Mouse (Mus musculus) forebrain, embryonic 16.5 days (tissue): ENCODE measurements around the gene Spast. TPM values are rescaled to one million over a fixed set of nuclear protein-coding genes. Genes with fewer than 3 reads are reported as not detected.
A peak's percentile ranks its signal among the peaks of the same experiment; 100 is the strongest.

Experiments
- ATAC-seq: fragments of 200-750 bp; cut with Nextera tagmentation; 2 replicates; pipeline ENCODE4 v1.8.0; 2017; ENCODE audit warnings: mild to moderate bottlenecking, moderate library complexity
- H3K27ac ChIP-seq: fragments of 300-500 bp; sonication (generic); 2 replicates; pipeline ENCODE4 v1.5.1; 2014; ENCODE audit warnings: low read length, control low read depth
- H3K27me3 ChIP-seq: fragments of 300-500 bp; sonication (generic); replicated peaks from 2 replicates; pipeline ENCODE4 v1.6.1; 2014; ENCODE audit warnings: low read length; ENCODE audit not compliant: control insufficient read depth, insufficient read depth
- H3K36me3 ChIP-seq: fragments of 300-500 bp; sonication (generic); 2 replicates; pipeline ENCODE4 v1.6.1; 2014; ENCODE audit not compliant: control insufficient read depth, insufficient read depth
- H3K4me1 ChIP-seq: fragments of 300-500 bp; sonication (generic); replicated peaks from 2 replicates; pipeline ENCODE4 v1.6.1; 2014; ENCODE audit warnings: low read length; ENCODE audit not compliant: control insufficient read depth, insufficient read depth
- H3K4me2 ChIP-seq: fragments of 300-500 bp; sonication (generic); 2 replicates; pipeline ENCODE4 v1.6.1; 2014; ENCODE audit warnings: mild to moderate bottlenecking, low read length, control low read depth
- H3K4me3 ChIP-seq: fragments of 300-500 bp; sonication (generic); replicated peaks from 2 replicates; pipeline ENCODE4 v1.5.1; 2014; ENCODE audit warnings: mild to moderate bottlenecking, low read length, control low read depth
- H3K9ac ChIP-seq: fragments of 300-500 bp; sonication (generic); replicated peaks from 2 replicates; pipeline ENCODE4 v1.6.1; 2014; ENCODE audit warnings: low read depth, low read length, control low read depth
- H3K9me3 ChIP-seq: fragments of 300-500 bp; sonication (generic); 2 replicates; pipeline ENCODE4 v1.6.1; 2016; ENCODE audit warnings: low read length; ENCODE audit not compliant: control insufficient read depth
- WGBS: fragments of 180-500 bp; shearing (Covaris S2); extraction: QIAGEN DNeasy Blood & Tissue Kit; methylation state at CpG from one replicate; pipeline ENCODE4 v1.1.7; 2014; 5-methylcytosine and 5-hydroxymethylcytosine counted together
- polyA plus RNA-seq: library from polyadenylated mRNA; unstranded; fragments of >200 nt; fragmentation: Nextera tagmentation; extraction: Ambion mirVana; gene quantifications from 2 replicates; pipeline ENCODE4 v1.2.1, GENCODE M21; 2015

The Spast gene
- polyA plus RNA-seq, 1 experiment from 2014 or later, result 28.3 TPM

GRCm38 (mm10) chr17:74386657-74387056, 47.9 kb downstream of the Spast start:
- no peak for ATAC-seq
- H3K4me3 ChIP-seq, result no peak overlapping the region
- no peak overlapping the region for H3K27ac ChIP-seq
- peaks cover 41% of the 10 kb centered on the region for H3K36me3 ChIP-seq
- no peaks in the 10 kb centered on the region for H3K9me3 ChIP-seq
- H3K27me3 ChIP-seq, result no peaks in the 10 kb centered on the region
- no peaks in the 10 kb centered on the region for H3K4me1 ChIP-seq
- no peak overlapping the region for H3K4me2 ChIP-seq
- no peak overlapping the region for H3K9ac ChIP-seq

- H3K4me3 ChIP-seq, result no peak overlapping the region
- no peak overlapping the region for H3K9ac ChIP-seq
- H3K27ac ChIP-seq, result no peak overlapping the region
- H3K27me3 ChIP-seq, result no peaks in the 10 kb centered on the region
- peaks cover 20% of the 10 kb centered on the region for H3K36me3 ChIP-seq
- ATAC-seq, result no peak
- no peaks in the 10 kb centered on the region for H3K9me3 ChIP-seq
- H3K4me2 ChIP-seq, result no peak overlapping the region
- 80% methylated on average over 3 of the region's 3 CpGs for WGBS
- no peaks in the 10 kb centered on the region for H3K4me1 ChIP-seq
Observed at GRCm38 (mm10) chr17:74389847-74390246, 51.1 kb downstream of the Spast start.

DNA sequence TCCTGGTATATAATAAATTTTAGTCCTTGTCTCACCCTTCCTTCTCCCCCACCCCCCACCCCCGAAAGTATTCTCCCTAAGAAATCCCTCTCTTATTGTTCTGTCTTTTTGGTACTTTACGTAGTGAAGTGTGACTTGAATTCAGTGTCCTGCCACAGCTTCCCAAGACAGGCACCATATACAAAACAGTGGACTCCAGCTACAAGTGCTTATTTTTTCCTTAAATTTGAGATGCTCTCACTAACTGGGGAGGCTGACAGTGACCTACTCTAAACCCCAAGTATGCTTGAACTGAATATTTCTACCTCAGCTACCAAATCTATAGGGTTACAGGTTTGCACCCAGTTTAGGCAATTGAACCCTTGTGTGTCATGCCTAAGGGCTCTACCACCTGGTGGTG, 55.6 kb downstream of the Spast start:
- peaks cover 2% of the 10 kb centered on the region; the same call in 1 of the 2 replicates for H3K36me3 ChIP-seq
- ATAC-seq, result no peak
- 73% methylated on average over 2 of the region's 2 CpGs for WGBS
- no peak overlapping the region for H3K4me3 ChIP-seq
- H3K4me2 ChIP-seq, result no peak overlapping the region
- no peak overlapping the region for H3K9ac ChIP-seq
- H3K27me3 ChIP-seq, result no peaks in the 10 kb centered on the region
- no peak overlapping the region for H3K27ac ChIP-seq
- H3K9me3 ChIP-seq, result no peaks in the 10 kb centered on the region
- H3K4me1 ChIP-seq, result peaks cover 13% of the 10 kb centered on the region

- Histone ChIP-seq H3K27me3 (no peaks in the 10 kb centered on the region), H3K9me3 (no peaks in the 10 kb centered on the region), H3K4me2 (peak overlapping the region; percentile 68), H3K27ac (no peak overlapping the region), H3K4me3 (peak overlapping the region; percentile 76), H3K4me1 (peaks cover 13% of the 10 kb centered on the region), H3K36me3 (peaks cover 2% of the 10 kb centered on the region; the same call in 1 of the 2 replicates), H3K9ac (peak overlapping the region; percentile 48)
- WGBS, result 26% methylated on average over 16 of the region's 16 CpGs
- peak; percentile 21 for ATAC-seq
Observed at GRCm38 (mm10) chr17:74394855-74395254, 56.1 kb downstream of the Spast start.

DNA sequence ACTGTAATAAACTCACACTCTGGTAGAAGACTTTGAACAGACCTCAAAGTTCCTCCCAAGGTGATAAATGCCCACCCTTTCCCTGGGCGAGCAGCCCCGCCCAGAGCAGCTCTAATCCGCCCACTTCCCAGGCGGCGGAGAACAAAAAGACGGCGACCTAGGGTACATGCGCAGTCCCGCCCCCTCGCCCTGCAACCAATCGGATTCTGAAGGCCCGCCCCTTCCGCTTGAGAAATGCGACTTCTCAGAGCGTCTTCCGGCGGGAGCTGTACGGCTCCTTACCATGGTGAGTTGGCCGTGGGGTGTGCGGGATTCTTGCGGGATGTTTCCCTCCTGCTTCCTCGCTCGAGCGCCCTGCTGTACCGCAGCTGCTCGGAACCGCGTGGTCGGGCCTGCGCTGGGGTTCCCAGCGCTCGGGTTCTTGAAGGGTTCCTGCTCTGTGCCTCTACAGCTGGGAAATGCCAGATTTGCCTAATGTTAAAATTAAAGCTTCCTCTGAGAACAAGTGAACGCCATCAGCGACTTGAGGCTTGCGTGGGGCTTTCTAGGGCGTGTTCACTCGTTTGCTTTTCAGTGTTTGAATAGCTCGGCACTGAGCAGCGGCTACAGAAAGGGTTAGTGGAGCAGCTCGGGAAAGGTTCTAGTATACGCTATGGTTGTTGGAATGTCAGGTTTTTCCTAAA, 56.7 kb downstream of the Spast start, which contains the start of gene Slc30a6:
TSS of gene Slc30a6 (plus strand) at position 226 of the 683 bp plus-strand sequence.
- Histone ChIP-seq H3K9ac (peak within 1 kb of the TSS; percentile 82), H3K4me2 (peak within 1 kb of the TSS; percentile 77), H3K9me3 (no peaks in the 10 kb centered on the region), H3K36me3 (no peaks in the 10 kb centered on the region), H3K4me3 (peak within 1 kb of the TSS; percentile 76), H3K4me1 (peaks cover 13% of the 10 kb centered on the region), H3K27ac (peak within 1 kb of the TSS; percentile 92), H3K27me3 (no peaks in the 10 kb centered on the region)
- peak; percentile 99 for ATAC-seq
- under 1% methylated on average over 41 of the region's 41 CpGs for WGBS

GRCm38 (mm10) chr17:74396766-74397165, 58.0 kb downstream of the Spast start:
- no peak overlapping the region for H3K9ac ChIP-seq
- ATAC-seq, result no peak
- no peaks in the 10 kb centered on the region for H3K36me3 ChIP-seq
- no peaks in the 10 kb centered on the region for H3K27me3 ChIP-seq
- H3K4me2 ChIP-seq, result peak overlapping the region; percentile 77
- no peak overlapping the region for H3K4me3 ChIP-seq
- 79% methylated on average over 4 of the region's 4 CpGs for WGBS
- no peaks in the 10 kb centered on the region for H3K9me3 ChIP-seq
- H3K27ac ChIP-seq, result no peak overlapping the region
- H3K4me1 ChIP-seq, result peaks cover 13% of the 10 kb centered on the region

DNA sequence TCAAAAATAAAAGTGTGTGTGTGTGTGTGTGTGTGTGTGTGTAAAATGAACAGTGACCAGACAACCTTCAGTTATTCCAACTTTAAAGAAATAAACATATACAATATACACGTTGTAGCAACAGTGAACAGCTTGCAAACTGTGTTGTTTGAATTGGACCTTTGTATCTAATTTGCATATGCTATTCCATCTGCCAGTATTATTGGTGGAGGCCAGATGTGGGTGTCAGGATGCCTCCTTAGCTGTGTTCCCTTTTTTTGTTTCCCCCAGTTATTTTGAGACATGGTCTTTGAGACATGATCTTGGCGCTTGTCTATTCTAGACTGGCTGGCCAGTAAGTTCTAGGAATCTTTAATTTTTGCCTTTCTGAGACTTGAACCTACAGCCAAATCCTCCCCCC, 58.4 kb downstream of the Spast start:
- Histone ChIP-seq H3K4me2 (no peak overlapping the region), H3K4me3 (no peak overlapping the region), H3K9ac (no peak overlapping the region), H3K27me3 (no peaks in the 10 kb centered on the region), H3K9me3 (no peaks in the 10 kb centered on the region), H3K27ac (no peak overlapping the region), H3K36me3 (0 out of 2 replicates have a peak, but pooled peaks cover 4% of the 10 kb centered on the region), H3K4me1 (peaks cover 13% of the 10 kb centered on the region)
- ATAC-seq, result no peak
- WGBS, result 76% methylated on average over 2 of the region's 2 CpGs

DNA sequence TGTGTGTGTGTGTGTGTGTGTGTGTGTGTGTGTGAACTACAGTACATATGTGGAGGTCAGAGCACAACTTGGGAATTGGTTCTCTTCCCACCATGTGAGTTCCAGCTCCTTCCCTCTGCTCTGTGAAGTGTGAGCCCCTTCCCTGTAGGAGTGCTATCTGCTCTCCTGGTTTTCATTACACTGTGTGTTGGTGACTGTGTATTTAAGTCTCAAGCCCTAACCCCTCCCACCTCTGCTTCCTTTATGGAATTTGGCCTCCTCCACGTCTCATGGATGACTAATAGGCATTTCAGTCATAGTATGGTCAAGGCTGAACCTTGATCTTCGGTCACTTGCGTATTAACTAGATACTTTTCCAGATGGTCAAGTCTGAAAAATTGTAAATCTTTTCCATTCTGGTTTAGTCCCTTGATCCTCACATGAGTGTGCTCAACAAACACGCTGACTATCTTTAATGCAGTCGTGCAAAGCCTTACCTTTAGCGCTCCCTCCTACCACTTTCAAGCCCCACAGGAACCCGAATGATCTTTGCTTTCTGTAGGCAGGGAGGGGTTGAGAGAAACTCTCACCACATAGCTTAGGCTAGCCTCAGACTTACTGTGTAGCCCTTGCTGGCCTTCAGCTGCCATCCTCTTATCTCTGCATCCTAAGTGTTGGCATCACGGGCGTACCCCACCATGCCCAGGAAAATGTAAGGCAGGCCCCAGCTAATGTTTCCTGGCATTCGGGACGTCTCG, 63.9 kb downstream of the Spast start:
- ATAC-seq, result no peak
- no peaks in the 10 kb centered on the region for H3K9me3 ChIP-seq
- H3K4me3 ChIP-seq, result no peak overlapping the region
- no peaks in the 10 kb centered on the region for H3K27me3 ChIP-seq
- WGBS, result 95% methylated on average over 12 of the region's 12 CpGs
- no peak overlapping the region for H3K4me2 ChIP-seq
- H3K36me3 ChIP-seq, result peaks cover 26% of the 10 kb centered on the region
- H3K27ac ChIP-seq, result no peak overlapping the region
- no peaks in the 10 kb centered on the region for H3K4me1 ChIP-seq
- H3K9ac ChIP-seq, result no peak overlapping the region

DNA sequence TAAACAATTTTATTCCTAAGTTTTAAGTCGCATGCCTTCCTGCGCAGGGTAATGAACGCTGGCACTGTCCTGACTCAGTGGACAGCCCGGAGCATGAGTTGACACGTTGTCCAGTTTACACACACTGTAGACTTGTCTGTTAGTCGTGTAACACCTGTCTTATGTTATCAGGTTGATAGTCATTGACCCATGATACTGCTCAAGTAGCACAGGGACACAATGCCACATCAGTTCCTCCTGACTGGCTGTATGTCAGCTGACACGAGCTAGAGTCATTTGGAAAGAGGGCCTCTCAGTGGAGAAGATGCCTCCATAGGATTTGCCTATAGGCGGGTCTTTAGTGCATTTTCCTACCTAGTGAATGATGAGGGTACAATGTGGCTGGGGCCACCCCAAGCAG, 67.7 kb downstream of the Spast start:
- Histone ChIP-seq H3K4me2 (no peak overlapping the region), H3K27me3 (no peaks in the 10 kb centered on the region), H3K27ac (no peak overlapping the region), H3K9ac (no peak overlapping the region), H3K4me3 (no peak overlapping the region), H3K4me1 (no peaks in the 10 kb centered on the region), H3K36me3 (peaks cover 36% of the 10 kb centered on the region), H3K9me3 (no peaks in the 10 kb centered on the region)
- WGBS, result 89% methylated on average over 8 of the region's 8 CpGs
- ATAC-seq, result no peak
